Mouse (Mus musculus) liver, embryonic 14.5 days (tissue): ENCODE measurements around the gene Fbxo42. TPM values are rescaled to one million over a fixed set of nuclear protein-coding genes. Genes with fewer than 3 reads are reported as not detected.

Experiments
- ATAC-seq: fragments of 200-750 bp; cut with Nextera tagmentation; 2 replicates; pipeline ENCODE4 v1.8.0; 2017; ENCODE audit warnings: moderate number of reproducible peaks, mild to moderate bottlenecking, moderate library complexity; ENCODE audit not compliant: insufficient read depth
- DNase-seq, 3 experiments: peaks; one replicate each; pipeline ENCODE4 v3.0.0-alpha.2; 2012 to 2013; ENCODE audit warnings: low read depth in 3 of 3, low spot score in 3 of 3
- H3K27ac ChIP-seq: fragments of 300-500 bp; sonication (generic); 2 replicates; pipeline ENCODE4 v1.5.1; 2014; ENCODE audit warnings: moderate library complexity, mild to moderate bottlenecking, control low read depth, inconsistent platforms
- H3K27me3 ChIP-seq: fragments of 300-500 bp; sonication (generic); 2 replicates; pipeline ENCODE4 v1.6.1; 2014; ENCODE audit warnings: mild to moderate bottlenecking, low read length, moderate library complexity; ENCODE audit not compliant: control insufficient read depth, insufficient read depth
- H3K36me3 ChIP-seq: fragments of 300-500 bp; sonication (generic); replicated peaks from 2 replicates; pipeline ENCODE4 v1.6.1; 2014; ENCODE audit warnings: low read depth; ENCODE audit not compliant: control insufficient read depth, insufficient read depth
- H3K4me1 ChIP-seq, 2 experiments: fragments of 200-500 bp in 1 of 2; fragments of 300-500 bp in 1 of 2; sonication (generic) in 1 of 2; replicated peaks; 2 replicates each; pipeline ENCODE4 v1.6.1; 2012 to 2014; ENCODE audit warnings: antibody characterized with exemption in 1 of 2, inconsistent platforms in 1 of 2, low read length in 1 of 2; ENCODE audit not compliant: control insufficient read depth in 2 of 2, insufficient read depth in 2 of 2
- H3K4me2 ChIP-seq: fragments of 300-500 bp; sonication (generic); 2 replicates; pipeline ENCODE4 v1.6.1; 2014; ENCODE audit warnings: low read depth, mild to moderate bottlenecking, control low read depth, moderate library complexity
- H3K4me3 ChIP-seq, 2 experiments: fragments of 200-500 bp in 1 of 2; fragments of 300-500 bp in 1 of 2; sonication (generic) in 1 of 2; 2 replicates each; pipeline ENCODE4 v1.5.1; 2012 to 2014; ENCODE audit warnings: low read depth in 2 of 2, low read length in 2 of 2, mild to moderate bottlenecking in 2 of 2, control low read depth in 1 of 2, inconsistent platforms in 1 of 2, moderate library complexity in 1 of 2; ENCODE audit not compliant: insufficient read depth in 1 of 2
- H3K9ac ChIP-seq: fragments of 300-500 bp; sonication (generic); replicated peaks from 2 replicates; pipeline ENCODE4 v1.6.1; 2014; ENCODE audit warnings: mild to moderate bottlenecking, control low read depth, moderate library complexity
- H3K9me3 ChIP-seq: fragments of 300-500 bp; sonication (generic); 2 replicates; pipeline ENCODE4 v1.6.1; 2016; ENCODE audit warnings: low read length, mixed read lengths; ENCODE audit not compliant: control insufficient read depth
- CTCF ChIP-seq: IDR thresholded peaks from 2 replicates; pipeline ENCODE4 v1.5.1; 2016; ENCODE audit warnings: antibody characterized with exemption, low read depth, control low read depth
- EP300 ChIP-seq: IDR thresholded peaks from 2 replicates; pipeline ENCODE4 v1.6.1; 2016; ENCODE audit warnings: antibody characterized with exemption, low read depth
- WGBS: fragments of 180-500 bp; shearing (Covaris S2); extraction: QIAGEN DNeasy Blood & Tissue Kit; methylation state at CpG from one replicate; pipeline ENCODE4 v1.1.7; 2014; ENCODE audit not compliant: insufficient replicate concordance; 5-methylcytosine and 5-hydroxymethylcytosine counted together
- polyA plus RNA-seq, 2 experiments: library from polyadenylated mRNA; depleted of rRNA in 1 of 2; stranded (reverse) in 1 of 2; unstranded in 1 of 2; fragments of >200 nt; fragmentation: Nextera tagmentation in 1 of 2; extraction: Ambion mirVana in 1 of 2; gene quantifications; 2 replicates each; pipeline versions ENCODE4 v1.2.1 to v1.2.3; 2012 to 2014

Gene Fbxo42
- polyA plus RNA-seq, 2 experiments: 8.3 to 17.6 TPM

GRCm38 (mm10) chr4:141130704-141131342, 16.9 kb upstream of the Fbxo42 start:
- DNase-seq (no peak), ATAC-seq (peak; percentile 26; the same call in 1 of the 2 replicates)
- no peaks in the 10 kb centered on the region for H3K27me3 ChIP-seq
- 73% methylated on average over 6 of the region's 6 CpGs for WGBS
- no peak overlapping the region for H3K4me3 ChIP-seq
- TF ChIP-seq EP300: no peak
- TF ChIP-seq CTCF: no peak
- H3K9me3 ChIP-seq: no peaks in the 10 kb centered on the region
- H3K4me1 ChIP-seq: peaks cover 0 to 19% of the 10 kb centered on the region in 2 experiments; a peak in 2 of 4 replicates
- H3K27ac ChIP-seq: 0 out of 2 replicates have a peak overlapping the region, but pooled peaks have one; percentile 20
- no peak overlapping the region for H3K9ac ChIP-seq
- peak overlapping the region; percentile 41 for H3K4me2 ChIP-seq
- H3K36me3 ChIP-seq: no peaks in the 10 kb centered on the region; the same call in 1 of the 2 replicates

- 72% methylated on average over 5 of the region's 5 CpGs for WGBS
- DNase-seq: peak in 1 of 3 experiments; percentile 31
- TF ChIP-seq EP300 (no peak), CTCF (no peak)
- H3K4me2 ChIP-seq: peak overlapping the region; percentile 41
- H3K4me1 ChIP-seq: peaks cover 0 to 26% of the 10 kb centered on the region in 2 experiments; a peak in 2 of 4 replicates
- H3K9me3 ChIP-seq: no peaks in the 10 kb centered on the region
- no peak overlapping the region for H3K27ac ChIP-seq
- no peak overlapping the region for H3K4me3 ChIP-seq
- H3K27me3 ChIP-seq: no peaks in the 10 kb centered on the region
- peak; percentile 40 for ATAC-seq
- no peak overlapping the region for H3K9ac ChIP-seq
- H3K36me3 ChIP-seq: no peaks in the 10 kb centered on the region; the same call in 1 of the 2 replicates
These were observed 16.1 kb upstream of the Fbxo42 start for GRCm38 (mm10) chr4:141131531-141132061.

GRCm38 (mm10) chr4:141132191-141132590, 15.5 kb upstream of the Fbxo42 start:
- no peak overlapping the region for H3K4me3 ChIP-seq
- H3K27ac ChIP-seq: peak overlapping the region; percentile 31; the same call in 1 of the 2 replicates
- TF ChIP-seq CTCF (no peak), EP300 (no peak)
- peak overlapping the region; percentile 34 for H3K4me2 ChIP-seq
- ATAC-seq (no peak), DNase-seq (no peak)
- H3K9me3 ChIP-seq: no peaks in the 10 kb centered on the region
- H3K27me3 ChIP-seq: no peaks in the 10 kb centered on the region
- no peak overlapping the region for H3K9ac ChIP-seq
- H3K36me3 ChIP-seq: no peaks in the 10 kb centered on the region; the same call in 1 of the 2 replicates
- H3K4me1 ChIP-seq: peaks cover 0 to 31% of the 10 kb centered on the region in 2 experiments; a peak in 2 of 4 replicates
- 78% methylated on average over 8 of the region's 8 CpGs for WGBS

- Histone ChIP-seq H3K9ac (no peak overlapping the region), H3K27me3 (no peaks in the 10 kb centered on the region), H3K9me3 (no peaks in the 10 kb centered on the region), H3K27ac (no peak overlapping the region), H3K36me3 (no peaks in the 10 kb centered on the region; the same call in 1 of the 2 replicates), H3K4me1 (peaks cover 4 to 37% of the 10 kb centered on the region in 2 experiments), H3K4me2 (0 out of 2 replicates have a peak overlapping the region, but pooled peaks have one; percentile 13), H3K4me3 (no peak overlapping the region)
- ATAC-seq (no peak), DNase-seq (no peak)
- WGBS: 62% methylated on average over 8 of the region's 8 CpGs
- no peak for TF ChIP-seq CTCF
These were observed 14.5 kb upstream of the Fbxo42 start for GRCm38 (mm10) chr4:141133227-141133626.

GRCm38 (mm10) chr4:141134031-141134441, 13.7 kb upstream of the Fbxo42 start:
- Histone ChIP-seq H3K36me3 (no peaks in the 10 kb centered on the region; the same call in 1 of the 2 replicates), H3K9me3 (no peaks in the 10 kb centered on the region), H3K4me3 (0 out of 4 replicates have a peak overlapping the region, but pooled peaks of 1 of the 2 experiments have one; percentile 6), H3K27me3 (no peaks in the 10 kb centered on the region), H3K4me2 (peak overlapping the region; percentile 33), H3K27ac (no peak overlapping the region), H3K4me1 (peaks cover 4 to 40% of the 10 kb centered on the region in 2 experiments), H3K9ac (no peak overlapping the region)
- no peak for ATAC-seq
- no peak for TF ChIP-seq CTCF
- no peak for TF ChIP-seq EP300
- WGBS: 69% methylated on average over 8 of the region's 8 CpGs
- DNase-seq: no peak
